Mouse (Mus musculus): ENCODE data around the gene Nudt17.
"Not testable (repeated sequence)": the region's sequence is repeated elsewhere in the genome, so short reads cannot be mapped to it uniquely, and the experiment has no call there.

The Nudt17 gene

DNA sequence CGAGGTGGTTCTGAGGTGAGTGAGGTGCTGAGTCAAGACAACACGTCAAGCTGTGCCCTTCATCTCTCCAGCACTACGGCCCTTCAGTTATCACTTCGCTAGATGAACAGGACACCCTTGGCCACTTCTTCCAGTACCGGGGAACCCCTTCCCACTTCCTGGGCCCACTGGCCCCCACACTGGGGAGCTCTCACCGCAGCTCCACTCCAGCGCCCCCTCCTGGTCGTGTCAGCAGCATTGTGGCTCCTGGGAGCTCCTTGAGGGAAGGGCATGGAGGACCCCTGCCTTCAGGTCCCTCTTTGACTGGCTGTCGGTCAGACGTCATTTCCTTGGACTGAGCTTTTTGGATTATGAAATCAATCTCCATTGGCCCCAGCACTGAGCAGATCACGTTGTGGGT is 3.6 kb downstream of the Nudt17 start:
- in situ Hi-C loops (cut with MboI, MseI) = no loop called here

DNA sequence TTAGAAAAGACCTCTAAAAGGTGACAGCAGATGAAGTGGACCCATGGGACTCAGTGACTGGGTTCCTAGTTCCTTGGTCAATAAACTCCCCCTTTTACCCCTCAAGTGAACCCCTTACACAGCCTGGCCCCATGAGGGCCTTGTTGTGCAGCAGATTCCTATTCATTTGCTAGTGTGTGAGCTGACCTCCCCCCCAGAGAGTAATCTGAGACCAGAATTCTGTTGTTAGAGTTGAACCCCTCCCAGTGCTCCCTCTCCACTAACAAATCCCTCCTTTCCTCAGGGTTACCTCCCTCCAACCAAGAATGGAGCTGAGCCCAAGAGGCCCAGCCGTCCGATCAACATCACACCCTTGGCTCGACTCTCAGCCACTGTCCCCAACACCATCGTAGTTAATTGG is 7.4 kb downstream of the Nudt17 start:
- in situ Hi-C loops (cut with MboI, MseI) = no loop called here

DNA sequence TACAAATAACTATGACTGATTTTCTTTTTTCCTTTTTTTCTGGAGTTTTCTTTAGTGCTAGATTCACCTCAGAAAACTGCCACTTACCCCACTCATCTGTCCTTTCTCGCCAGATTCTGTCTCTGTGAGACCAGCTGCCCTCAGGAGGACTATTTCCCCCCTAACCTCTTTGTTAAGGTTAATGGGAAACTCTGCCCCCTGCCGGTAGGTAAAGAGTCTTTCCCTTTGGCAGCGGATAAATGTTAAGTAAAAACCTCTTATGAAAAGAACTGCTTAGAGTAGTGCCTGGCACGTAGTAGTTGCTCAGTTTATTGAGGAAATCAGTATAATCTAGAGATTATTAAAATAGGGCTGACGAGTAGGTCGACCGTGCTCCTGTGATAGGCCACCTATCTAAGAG is 8.0 kb downstream of the Nudt17 start:
- in situ Hi-C loops (cut with MboI, MseI) = no loop called here

DNA sequence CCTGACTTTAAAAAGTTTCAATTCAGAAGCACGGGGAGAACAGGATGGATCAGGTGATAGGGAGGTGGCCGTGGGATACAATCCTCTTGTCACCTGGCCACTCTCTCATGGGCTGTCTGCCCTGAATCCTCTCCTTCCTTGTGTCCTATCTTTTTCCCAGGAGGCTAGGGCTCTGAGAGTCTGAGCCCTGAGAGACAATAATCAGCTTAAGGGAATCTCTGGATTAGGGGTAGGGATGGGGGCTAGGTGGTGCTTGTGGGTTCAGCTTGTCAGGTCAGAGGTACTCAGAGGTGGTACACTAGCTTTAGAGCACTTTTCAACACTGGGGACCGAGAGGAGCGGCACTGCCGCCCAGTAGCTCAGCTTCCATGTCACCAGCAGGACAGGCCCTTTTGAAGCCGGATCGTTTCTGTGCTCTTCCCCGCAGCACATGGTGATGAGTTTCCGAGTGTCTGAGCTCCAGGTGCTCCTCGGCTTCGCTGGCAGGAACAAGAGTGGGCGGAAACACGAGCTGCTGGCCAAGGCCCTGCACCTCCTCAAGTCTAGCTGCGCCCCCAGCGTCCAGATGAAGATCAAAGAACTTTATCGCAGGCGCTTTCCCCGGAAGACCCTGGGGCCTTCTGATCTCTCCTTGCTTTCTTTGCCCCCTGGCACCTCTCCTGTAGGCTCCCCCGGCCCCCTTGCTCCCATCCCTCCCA is 9.2 kb downstream of the Nudt17 start:
- in situ Hi-C loops (cut with MboI, MseI) = no loop called here

DNA sequence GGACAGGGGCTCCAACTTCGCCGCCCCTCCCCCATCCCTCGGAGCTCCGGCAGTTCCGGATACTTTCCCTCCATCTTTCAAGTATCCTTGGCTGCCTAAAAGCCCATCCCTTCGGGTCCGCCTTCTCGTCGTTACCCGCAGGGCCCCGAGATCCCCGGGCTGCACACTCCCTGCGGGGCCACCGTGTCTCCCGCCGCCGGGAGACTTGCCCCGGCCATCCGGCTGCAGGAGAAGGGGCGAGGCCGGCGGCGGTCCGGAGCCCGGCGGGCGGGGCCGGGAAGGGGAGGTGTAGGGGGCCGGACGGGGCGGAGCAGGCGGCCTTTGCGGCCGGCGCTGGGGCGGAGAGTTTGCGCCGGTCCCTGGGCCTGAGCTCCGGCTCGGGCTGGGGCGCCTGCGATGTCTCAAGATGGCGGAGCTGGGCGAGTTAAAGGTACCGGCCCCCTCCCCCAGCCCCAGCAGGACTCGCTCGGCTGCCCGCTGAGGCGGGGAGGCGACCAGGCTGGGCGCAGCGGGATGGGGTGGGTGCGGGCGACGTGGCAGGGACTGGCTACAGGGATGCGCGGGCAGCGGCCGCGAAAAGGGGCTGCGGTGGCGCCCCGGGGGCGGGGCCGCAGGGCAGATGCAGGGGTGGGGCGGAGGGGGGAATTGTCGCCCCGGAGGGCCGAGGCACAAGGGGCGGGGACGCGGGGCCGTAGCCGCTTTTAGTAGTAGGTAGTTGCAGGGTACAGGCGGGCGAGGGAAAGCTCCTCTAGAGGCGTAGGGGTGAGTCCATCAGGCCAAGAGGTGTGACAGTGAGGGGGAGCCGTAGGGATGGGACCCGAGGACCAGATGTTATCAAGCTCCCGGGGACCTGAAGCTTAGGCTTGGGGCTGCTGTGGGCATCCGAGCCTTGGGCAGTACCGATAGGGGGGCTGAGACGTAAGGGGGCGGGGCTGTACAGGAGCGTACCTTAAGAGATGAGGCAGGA is 11.3 kb downstream of the Nudt17 start:
- in situ Hi-C loops (cut with MboI, MseI) = no loop called here

DNA sequence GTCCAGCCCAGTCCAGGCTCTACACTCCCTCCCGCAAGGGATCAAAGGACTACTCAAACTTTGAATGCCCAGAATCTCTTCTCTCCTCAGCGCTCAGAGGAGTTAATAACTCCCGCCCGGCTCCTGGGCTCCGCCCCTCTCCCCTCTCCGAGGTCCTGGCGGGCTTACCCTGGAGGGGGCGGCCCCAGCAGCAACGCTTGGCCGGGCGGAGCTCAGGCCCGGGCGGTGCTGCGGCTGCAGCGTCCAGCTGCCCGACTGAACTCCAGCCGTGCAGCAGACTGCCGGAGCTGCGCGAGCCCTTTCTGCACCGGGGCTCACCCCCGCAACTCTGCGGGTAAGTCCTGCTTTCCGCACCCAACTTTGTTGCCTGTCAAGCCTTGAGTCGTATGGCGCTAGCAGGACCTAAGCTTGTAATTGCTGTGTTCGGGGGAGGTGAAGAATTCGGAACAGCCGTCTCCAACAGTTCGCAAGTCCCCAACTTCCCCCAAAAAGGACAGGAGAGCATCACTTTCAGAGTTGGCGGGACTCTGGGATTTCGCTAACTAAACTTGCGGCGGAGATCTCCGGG is 12.1 kb downstream of the Nudt17 start, which contains the start of gene Pias3:
TSS of gene Pias3 (plus strand) at position 187 of the 568 bp plus-strand sequence.
- in situ Hi-C loops (cut with MboI, MseI) = no loop called here

DNA sequence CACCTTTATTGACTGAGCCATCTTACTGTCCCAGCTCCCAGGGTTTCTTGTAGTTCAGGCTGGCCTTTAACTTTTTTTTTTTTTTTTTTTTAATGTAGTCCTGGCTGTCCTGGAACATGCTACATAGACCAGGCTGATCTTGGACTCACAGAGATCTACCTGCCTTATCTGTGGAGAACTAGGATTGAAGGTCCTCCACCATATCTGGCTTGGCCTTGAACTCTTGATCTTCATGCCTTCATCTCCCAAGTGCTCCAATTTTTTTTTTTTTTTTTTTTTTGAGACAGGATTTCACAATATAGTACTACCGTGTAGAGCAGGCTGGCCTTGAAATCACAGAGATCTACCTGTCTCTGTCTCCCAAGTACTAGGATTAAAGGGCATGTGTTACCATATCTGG is 14.8 kb downstream of the Nudt17 start:
- in situ Hi-C loops (cut with MboI, MseI) = no loop called here

DNA sequence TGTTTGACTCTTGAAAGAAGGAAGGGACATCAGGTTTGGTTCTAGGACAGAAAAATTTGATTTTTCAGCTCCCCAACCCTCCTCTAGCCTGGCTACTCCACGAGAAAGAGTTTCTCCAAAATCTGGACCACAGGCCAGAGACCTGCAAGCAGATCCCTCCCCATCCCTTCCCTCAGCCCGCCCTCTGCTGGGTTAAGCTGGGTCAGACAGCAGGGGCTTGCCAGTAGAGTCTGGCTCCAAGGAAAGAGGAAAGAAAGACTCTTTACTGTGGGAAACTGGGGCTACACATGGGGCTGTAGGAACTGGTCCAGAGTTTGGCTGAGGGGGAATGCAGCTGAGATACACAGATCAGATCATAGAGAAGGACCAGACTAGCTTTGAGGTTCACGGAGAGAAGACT is 15.9 kb downstream of the Nudt17 start:
- in situ Hi-C loops (cut with MboI, MseI) = no loop called here

DNA sequence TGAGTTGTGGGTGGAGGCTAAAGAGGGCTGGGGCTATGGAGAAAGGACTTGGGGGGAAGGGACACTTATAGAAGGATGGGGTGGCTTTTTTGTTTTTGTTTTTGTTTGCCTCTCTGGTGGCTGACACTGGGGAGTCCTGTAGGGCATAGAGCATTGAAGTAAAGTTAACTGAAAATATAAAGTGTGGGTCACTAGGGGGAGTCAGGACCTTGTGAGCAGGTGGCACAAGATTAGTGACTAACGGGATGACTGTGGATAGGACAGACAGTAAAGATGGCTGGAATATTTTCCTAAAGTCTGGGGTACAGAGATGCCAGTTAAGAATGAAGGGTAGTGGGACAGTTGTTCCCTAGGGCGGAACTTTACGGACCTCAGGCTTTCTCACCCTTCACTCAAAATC is 18.1 kb downstream of the Nudt17 start:
- in situ Hi-C loops (cut with MboI, MseI) = no loop called here

DNA sequence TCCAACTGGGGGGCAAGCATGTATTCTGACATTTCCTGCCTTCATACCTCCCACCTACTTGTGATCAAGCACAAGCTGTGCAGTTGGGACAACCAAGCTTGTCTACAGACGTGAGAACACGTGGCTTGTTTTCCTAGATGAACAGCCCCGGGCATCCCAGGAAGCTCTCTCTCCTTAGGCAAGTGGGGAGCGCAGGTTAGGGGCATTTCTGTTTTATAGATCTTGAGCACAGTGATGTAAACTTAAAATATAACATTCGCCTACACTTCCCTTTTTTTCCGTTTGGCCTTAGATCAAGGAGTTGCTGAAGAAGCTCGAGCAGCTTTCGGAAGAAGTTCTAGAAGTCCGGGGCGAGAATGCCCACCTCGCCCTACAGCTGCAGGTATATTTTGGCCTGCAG is 19.5 kb downstream of the Nudt17 start:
- in situ Hi-C loops (cut with MboI, MseI) = no loop called here

DNA sequence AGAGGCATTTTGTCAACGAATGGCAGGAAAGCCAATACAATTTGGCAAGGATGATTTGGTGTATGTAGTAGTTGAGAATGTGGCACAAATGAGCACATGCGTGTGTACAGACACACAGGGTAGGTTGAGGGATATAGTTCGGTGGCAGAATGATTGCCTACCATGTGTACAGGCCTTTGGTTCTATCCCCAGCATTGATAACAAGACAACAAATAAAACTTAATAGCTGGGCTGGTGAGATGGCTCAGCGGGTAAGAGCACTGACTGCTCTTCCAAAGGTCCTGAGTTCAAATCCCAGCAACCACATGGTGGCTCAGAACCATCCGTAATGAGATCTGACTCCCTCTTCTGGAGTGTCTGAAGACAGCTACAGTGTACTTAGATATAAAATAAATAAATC is 22.3 kb downstream of the Nudt17 start:
- in situ Hi-C loops (cut with MboI, MseI) = not testable (repeated sequence)

DNA sequence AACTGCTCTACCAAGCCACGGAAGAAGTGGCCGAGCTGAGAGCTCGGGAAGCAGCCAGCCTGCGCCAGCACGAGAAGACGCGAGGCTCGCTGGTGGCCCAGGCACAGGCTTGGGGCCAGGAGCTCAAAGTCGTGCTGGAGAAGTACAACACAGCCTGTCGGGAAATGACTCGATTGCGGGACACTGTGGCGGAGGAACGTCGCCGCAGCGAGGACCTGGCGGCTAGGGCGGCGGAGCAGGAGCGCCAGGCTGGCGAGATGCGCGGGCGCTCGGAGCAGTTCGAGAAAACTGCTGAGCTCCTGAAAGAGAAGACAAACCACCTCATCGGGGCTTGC is 23.6 kb downstream of the Nudt17 start:
- in situ Hi-C loops (cut with MboI, MseI) = no loop called here

DNA sequence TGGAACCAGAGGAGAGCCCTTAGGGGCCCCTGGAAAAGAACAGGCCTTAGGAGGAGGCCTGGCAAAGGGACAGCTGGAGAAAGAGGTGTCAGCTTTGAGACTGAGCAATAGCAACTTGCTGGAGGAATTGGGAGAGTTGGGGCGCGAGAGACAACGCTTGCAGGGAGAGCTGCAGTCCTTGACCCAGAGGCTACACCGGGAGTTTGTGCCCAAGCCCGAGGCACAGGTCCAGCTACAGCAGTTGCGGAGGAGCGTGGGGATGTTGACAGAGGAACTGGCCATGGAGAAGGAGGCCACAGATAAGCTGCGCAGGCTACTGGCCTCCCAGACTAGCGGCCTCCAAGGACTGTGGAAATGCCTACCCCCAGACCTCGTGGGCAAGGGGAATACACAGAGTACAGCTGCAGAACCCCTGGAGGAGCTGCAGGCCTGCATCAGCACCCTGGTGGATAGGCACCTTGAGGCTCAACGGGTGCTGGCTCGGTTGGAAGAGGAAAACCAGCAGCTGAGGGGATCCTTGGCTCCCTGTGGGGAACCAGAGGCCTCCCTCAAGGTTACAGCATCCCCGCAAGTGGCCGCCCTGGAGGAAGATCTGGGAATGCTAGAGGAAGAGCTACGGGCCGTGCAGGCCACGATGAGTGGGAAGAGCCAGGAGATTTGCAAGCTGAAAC is 24.1 kb downstream of the Nudt17 start:
- in situ Hi-C loops (cut with MboI, MseI) = no loop called here

DNA sequence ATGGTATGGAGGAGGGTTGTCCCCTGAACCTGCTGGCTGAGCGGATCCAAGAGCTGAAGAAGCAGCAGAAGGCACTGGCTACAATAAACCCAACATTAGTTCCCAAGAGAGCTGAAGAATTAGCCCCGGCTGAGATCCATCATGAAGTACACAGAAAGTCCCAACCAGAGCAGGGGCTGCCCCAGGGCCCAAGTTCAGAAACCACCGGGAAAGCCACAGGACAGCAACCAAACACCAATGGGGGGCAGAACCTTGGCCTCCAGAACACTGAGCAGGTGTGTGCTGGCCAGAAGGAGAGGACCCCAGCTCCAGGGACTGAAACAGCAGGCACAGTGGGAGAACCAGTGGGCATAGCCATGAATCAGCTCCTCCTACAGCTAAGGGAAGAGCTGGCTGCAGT is 24.9 kb downstream of the Nudt17 start:
- in situ Hi-C loops (cut with MboI, MseI) = no loop called here

DNA sequence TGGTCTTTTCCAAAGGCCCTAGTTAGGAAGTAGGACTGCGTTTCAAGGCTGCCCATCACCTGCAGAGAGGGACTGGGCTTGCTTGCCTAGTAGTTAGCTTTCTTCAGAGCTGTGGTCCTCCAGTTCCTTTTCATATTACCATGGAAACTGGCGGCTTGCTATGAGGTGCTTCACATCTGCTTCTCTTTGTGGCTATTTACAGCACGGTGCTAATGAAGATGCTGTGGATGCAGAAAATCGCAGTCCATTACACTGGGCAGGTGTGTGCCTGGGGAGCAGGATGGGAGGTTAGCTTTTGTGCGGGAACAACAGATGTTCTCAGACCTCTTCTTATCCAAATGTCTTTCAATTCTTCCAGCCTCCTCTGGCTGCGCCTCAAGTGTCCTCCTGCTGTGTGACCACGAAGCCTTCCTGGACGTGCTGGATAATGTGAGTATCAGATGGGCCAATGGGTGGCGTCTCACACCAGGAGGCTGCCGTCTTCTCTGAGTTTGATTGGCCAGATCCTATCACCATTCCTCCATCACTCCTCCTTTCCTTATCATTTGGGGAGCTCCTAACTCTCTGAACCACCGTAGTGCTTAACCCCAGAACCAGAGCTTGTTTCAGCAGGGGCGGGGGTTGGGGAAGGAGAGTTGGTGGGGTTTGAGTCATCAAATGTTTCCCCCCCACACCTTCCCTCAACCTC is 27.9 kb downstream of the Nudt17 start:
- in situ Hi-C loops (cut with MboI, MseI) = no loop called here

DNA sequence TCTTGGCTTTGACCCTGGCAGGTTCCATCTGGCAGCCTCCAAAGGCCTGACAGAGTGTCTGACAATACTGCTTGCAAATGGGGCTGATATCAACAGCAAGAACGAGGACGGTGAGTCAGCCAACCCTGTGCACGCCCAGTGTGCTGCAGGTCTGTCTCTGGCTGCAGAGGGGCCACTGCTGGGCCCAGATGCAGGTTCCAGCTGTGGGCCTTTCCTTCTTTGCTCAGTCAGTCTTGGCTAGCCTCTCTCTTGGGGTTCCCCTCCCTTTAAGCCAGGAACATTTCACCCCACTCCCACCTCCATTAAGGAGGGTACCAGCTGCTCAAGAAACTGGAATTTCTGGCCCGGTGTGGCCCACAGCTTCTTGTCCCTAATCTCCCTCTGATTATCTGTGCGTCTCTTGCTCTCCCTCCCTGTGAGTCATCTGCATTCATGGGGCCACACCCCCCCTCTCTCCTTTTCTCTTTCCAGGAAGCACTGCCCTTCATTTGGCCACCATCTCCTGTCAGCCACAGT is 29.1 kb downstream of the Nudt17 start:
- in situ Hi-C loops (cut with MboI, MseI) = no loop called here

DNA sequence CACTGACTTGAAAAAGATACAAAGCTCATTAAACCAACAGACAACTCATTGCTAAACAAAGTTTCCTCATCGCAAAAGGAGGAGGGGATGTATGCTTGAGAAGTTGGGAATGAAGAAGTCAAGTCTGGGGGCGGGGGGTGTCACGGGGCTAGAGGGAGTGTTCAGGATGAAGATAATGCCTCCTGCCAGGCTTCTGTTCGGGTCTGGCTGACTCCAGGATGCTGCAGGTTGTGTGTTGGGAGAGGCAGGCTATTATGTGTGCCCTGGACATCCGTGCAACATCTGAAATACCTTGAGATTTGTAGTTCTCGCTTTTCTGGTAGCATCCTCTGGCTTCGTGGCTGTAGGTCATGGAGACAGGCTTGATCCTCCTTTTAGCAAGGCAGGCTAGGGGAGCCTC is 29.9 kb downstream of the Nudt17 start:
- in situ Hi-C loops (cut with MboI, MseI) = no loop called here

DNA sequence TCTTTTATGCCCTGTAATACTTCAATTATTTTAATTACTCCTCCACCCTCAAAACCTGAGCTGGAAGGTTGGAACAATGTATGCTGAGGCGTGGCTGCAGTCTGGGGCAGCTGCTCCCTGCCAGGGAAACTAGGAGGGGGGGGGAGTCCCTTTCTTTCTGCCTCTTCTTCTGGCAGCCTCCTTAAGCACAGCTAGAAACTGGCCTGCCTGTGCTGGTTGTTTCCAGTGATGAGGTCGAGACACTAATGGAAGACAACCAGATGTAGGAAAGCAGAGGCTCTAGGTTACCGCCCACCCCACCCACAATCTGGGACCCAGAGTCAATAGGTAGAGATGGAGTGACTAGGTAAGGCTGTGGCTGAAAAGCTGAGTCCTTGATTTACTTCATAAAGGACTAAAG is 32.7 kb downstream of the Nudt17 start:
- in situ Hi-C loops (cut with MboI, MseI) = no loop called here

DNA sequence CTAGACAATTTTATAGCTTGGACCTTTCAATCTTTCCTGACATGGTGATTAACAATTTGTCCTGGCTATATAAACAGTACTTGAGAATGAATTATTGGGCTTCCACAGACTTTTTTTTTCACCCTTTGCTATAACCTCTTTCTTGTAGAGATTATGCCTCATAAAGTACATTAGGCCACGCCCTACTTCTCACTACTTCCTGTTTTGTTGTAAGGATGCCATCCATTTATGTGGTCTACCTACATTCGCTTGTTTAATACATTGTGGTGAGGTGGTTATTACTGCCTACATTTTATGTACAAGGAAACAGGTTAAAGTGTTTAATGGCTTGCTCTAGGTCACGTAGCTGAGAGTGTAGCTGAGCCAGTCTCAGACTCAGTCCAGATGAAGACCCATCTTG is 33.2 kb downstream of the Nudt17 start:
- in situ Hi-C loops (cut with MboI, MseI) = no loop called here

DNA sequence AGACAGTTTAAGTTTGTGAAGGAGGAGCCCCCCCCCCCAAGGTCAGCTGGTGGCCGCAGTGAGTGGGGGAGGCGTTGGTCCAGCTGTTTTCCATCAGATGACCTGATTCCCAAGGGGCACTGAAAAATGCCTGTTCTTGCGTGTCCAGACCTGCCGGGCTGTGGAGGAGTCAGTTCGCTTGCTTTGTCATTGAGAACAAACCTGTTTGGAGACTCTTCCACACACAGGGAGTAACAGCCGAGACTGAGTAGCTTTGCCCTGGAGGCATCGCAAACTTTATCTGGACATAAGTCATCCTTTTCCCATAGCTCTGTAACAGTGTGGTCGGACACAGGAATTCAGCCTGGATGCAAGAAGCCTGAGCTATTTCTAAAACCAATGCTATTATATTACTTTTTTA is 33.9 kb downstream of the Nudt17 start:
- in situ Hi-C loops (cut with MboI, MseI) = no loop called here

DNA sequence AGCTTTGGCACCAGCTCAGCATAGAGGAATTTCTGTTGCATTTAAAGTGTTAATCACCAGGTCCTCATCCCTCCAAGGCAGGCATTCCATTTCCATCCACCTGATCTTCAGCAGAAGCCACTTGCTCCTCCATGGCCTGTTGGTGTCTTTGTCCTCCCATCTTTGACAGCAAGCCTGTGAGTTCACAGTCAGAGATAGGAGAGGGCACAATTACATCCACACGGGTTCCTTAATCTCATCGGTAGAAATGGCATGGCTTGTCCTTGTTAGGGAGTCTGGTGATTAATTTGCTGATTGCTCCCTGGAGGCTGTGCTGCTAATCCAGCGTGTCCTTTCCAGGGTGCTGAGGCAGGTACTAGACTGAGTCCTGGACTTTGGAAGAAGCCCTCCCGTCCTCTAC is 34.8 kb downstream of the Nudt17 start:
- in situ Hi-C loops (cut with MboI, MseI) = no loop called here
